Mouse (Mus musculus) erythroblast, embryonic 14.5 days (primary cell): ENCODE data around the gene Hoxc9. TPM values are rescaled to one million over a fixed set of nuclear protein-coding genes. Genes with fewer than 3 reads are reported as not detected.

Experiments
- H3K27me3 ChIP-seq: 2 replicates; pipeline ENCODE4 v1.6.1; 2012; ENCODE audit warnings: inconsistent platforms; ENCODE audit not compliant: control insufficient read depth
- H3K36me3 ChIP-seq: 2 replicates; pipeline ENCODE4 v1.6.1; 2012; ENCODE audit warnings: mild to moderate bottlenecking, inconsistent platforms; ENCODE audit not compliant: control insufficient read depth
- H3K4me1 ChIP-seq: 2 replicates; pipeline ENCODE4 v1.6.1; 2012; ENCODE audit warnings: inconsistent platforms; ENCODE audit not compliant: control insufficient read depth
- H3K4me3 ChIP-seq: replicated peaks from 2 replicates; pipeline ENCODE3; 2012; ENCODE audit warnings: moderate library complexity, mild to moderate bottlenecking, inconsistent platforms
- H3K9me3 ChIP-seq: 2 replicates; pipeline ENCODE4 v1.6.1; 2012; ENCODE audit warnings: low read length, inconsistent platforms, mixed read lengths; ENCODE audit not compliant: control insufficient read depth
- GATA1 ChIP-seq: IDR thresholded peaks from 2 replicates; pipeline ENCODE4 v1.6.1; 2012; ENCODE audit warnings: low read length, inconsistent platforms, mixed read lengths
- TAL1 ChIP-seq: IDR thresholded peaks from 3 replicates; pipeline ENCODE4 v1.6.1; 2012; ENCODE audit warnings: low read length, inconsistent platforms, mixed read lengths
- polyA plus RNA-seq: library from polyadenylated mRNA; stranded (reverse); fragments of >175 nt; gene quantifications from 2 replicates; pipeline ENCODE4 v1.2.3, GENCODE M21; 2012

The Hoxc9 gene
- polyA plus RNA-seq, 1 experiment = not detected

DNA sequence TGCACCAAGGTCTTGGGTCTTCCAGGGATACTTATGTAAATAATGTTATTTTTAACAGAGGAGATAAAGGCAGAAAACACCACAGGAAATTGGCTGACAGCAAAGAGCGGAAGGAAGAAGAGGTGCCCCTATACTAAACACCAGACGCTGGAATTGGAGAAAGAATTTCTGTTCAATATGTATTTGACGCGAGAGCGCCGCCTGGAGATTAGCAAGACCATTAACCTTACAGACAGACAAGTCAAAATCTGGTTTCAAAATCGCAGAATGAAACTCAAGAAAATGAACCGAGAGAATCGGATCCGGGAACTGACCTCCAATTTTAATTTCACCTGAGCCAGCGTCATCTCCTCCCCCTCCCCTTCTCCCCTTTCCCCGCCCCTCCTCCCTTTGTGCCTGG is 5.5 kb upstream of the Hoxc9 start:
- no peak overlapping the region for H3K4me3 ChIP-seq
- peaks cover 100% of the 10 kb centered on the region for H3K27me3 ChIP-seq
- no peaks in the 10 kb centered on the region for H3K4me1 ChIP-seq
- no peak for TF ChIP-seq TAL1
- no peak for TF ChIP-seq GATA1
- no peaks in the 10 kb centered on the region for H3K36me3 ChIP-seq
- peaks cover 6% of the 10 kb centered on the region; the same call in 1 of the 2 replicates for H3K9me3 ChIP-seq

DNA sequence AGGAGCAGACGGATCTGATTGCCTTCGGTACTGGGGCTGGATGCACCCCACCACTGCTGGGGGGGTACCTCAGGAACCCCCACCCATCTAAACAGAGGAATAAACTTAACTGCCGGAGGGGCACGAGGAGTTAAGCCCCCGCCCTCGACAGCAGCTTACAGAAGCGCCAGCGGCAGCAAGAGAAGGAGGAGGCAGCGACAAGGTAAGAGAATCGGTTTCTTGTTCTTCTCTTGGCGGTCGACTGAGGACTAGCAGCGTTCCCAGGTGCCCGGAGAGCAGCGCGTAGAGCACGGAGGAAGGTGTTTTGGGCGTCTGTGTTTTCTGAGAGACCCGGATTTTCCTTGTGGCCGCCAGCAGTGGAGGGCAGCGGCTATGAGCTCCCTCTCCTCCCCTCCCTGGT is 4.0 kb upstream of the Hoxc9 start:
- peaks cover 4% of the 10 kb centered on the region; the same call in 1 of the 2 replicates for H3K9me3 ChIP-seq
- TF ChIP-seq GATA1 (no peak), TAL1 (no peak)
- no peaks in the 10 kb centered on the region for H3K36me3 ChIP-seq
- H3K4me1 ChIP-seq = no peaks in the 10 kb centered on the region
- H3K27me3 ChIP-seq = peaks cover 100% of the 10 kb centered on the region
- H3K4me3 ChIP-seq = no peak overlapping the region

DNA sequence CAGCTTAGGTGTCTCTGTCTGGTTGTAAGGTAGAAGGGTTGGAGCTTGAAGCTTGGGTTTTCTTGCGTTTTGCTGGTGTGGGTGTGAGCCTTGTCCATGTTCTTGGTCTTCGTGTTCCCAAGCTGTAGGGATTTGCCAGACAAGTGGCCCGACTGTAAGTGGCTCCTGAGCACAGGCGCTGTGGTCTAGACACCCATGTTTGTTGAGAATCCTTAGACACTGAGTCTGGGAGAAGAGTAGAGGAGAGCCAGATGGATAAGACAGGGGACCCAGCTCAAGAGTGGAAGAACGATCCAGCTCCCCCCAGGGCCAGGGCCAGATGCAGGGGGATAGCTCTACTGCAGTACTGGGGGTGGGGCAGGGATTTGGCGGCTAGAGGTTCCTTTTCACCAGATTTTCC is 3.5 kb upstream of the Hoxc9 start:
- no peaks in the 10 kb centered on the region for H3K36me3 ChIP-seq
- H3K4me1 ChIP-seq = no peaks in the 10 kb centered on the region
- H3K4me3 ChIP-seq = no peak overlapping the region
- TF ChIP-seq GATA1 = no peak
- no peak for TF ChIP-seq TAL1
- H3K9me3 ChIP-seq = peaks cover 4% of the 10 kb centered on the region; the same call in 1 of the 2 replicates
- H3K27me3 ChIP-seq = peaks cover 100% of the 10 kb centered on the region

DNA sequence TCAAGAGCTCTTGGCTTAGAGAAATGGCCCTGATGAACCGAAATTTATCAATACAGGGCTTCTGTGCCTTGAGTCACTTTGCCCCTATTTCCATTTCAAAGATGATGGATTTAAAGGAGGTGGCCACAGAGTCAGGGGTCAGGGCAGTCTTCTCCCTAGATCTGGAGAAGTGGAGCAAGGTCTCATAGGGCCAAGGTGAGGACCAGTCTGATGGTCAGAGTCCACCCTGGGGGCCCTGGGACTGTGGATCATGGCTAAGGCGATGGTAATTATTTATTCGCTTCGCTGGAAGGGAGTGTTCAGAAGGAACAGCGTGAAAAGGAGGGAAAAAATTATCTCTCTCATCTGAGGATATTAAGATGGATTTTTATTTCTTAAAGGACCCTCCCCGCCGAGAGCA is 1.2 kb upstream of the Hoxc9 start:
- H3K36me3 ChIP-seq = no peaks in the 10 kb centered on the region
- no peak overlapping the region for H3K4me3 ChIP-seq
- TF ChIP-seq TAL1 (no peak), GATA1 (no peak)
- peaks cover 4% of the 10 kb centered on the region; the same call in 1 of the 2 replicates for H3K9me3 ChIP-seq
- H3K27me3 ChIP-seq = peaks cover 100% of the 10 kb centered on the region
- H3K4me1 ChIP-seq = no peaks in the 10 kb centered on the region

DNA sequence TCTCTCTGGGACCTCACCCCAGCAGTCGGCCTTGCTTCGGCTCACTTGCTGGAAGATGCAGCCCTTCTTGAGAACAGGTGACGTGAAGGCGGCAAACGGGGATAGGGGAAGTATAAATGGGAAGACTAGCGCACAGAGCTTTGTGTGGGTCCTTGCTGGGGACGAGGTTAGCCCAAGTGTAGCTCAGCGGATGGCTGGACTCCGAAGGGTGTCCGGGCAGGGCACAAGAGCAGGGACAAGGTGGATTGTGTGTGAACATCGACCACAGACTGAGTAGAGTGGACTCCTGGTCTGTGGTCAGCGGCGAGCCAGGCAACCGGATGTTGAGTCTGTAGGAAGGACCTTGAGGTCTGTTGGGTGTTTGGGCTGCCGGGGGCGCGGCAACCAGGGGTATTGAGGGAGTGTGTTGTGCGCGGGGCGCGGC is 539 bp upstream of the Hoxc9 start:
- no peaks in the 10 kb centered on the region for H3K4me1 ChIP-seq
- H3K4me3 ChIP-seq = no peak overlapping the region
- TF ChIP-seq TAL1 = no peak
- TF ChIP-seq GATA1 = no peak
- peaks cover 4% of the 10 kb centered on the region; the same call in 1 of the 2 replicates for H3K9me3 ChIP-seq
- H3K36me3 ChIP-seq = no peaks in the 10 kb centered on the region
- peaks cover 100% of the 10 kb centered on the region for H3K27me3 ChIP-seq

DNA sequence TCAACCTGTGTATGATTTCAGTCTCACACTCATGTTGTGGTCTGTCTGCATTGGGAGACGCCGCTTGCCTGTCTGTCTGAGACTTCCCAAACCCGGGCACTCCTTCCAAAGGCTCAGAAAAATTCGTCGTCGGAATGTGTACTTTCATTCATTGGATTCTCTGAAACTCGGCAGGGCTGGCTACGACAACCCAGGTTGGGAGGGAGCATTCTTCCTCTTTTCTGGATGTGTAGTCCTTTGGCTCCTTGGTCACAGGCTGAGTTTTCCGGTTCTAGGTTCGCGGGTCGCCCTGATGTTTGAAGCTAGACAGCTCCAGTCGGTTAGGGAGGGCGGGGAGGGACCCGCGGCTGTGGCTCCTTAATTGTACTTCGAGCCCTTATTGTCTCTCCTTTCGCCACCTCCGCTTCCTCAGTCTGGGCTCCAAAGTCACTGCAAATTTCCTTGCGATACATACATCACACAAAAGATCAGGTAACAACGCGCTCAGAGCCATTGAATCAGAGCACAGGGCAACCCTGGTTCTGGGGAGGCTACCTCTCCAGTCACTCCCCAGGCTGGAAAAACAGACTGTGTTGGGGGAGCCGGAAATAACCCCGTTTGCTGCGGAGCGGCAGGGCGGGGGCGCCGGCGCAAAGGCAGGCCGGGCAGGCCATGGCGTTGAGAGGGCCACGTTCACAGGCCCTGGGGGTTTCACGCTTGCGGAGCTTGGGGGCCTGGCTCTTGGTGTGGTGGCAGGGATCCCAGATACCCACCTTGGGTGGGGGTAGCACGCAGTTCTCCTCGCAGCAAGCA is 588 bp downstream of the Hoxc9 start:
- TF ChIP-seq GATA1 (no peak), TAL1 (no peak)
- no peaks in the 10 kb centered on the region for H3K4me1 ChIP-seq
- H3K4me3 ChIP-seq = no peak overlapping the region
- H3K36me3 ChIP-seq = no peaks in the 10 kb centered on the region
- H3K27me3 ChIP-seq = peaks cover 100% of the 10 kb centered on the region
- H3K9me3 ChIP-seq = peaks cover 9% of the 10 kb centered on the region; the same call in 1 of the 2 replicates

DNA sequence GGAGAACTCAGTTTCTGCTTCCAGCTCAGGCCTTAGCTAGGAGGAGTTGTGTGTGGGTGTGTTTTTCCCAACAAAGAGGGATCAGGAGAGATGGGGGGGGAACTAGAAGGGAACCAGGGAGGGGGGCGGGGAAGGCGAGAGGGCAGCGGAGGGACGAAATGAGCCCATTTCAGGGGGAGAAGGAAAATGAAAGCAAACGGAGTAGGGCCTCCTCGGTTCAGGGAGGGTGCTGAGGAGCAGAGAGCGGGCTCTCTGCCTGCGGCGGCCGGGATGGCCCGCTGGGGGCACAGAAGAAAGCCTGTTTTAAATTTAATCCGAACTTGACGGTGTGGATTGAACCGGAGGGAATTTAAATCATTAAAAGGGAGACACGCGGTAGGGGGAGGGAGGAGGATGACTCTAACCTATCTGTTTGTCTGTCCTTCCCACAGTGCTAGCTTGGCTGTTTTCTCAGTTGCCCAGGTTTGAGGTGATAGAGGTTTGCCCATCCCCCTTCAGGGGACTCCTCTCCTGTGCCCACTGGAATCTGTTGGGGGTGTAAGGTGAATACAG is 1.3 kb downstream of the Hoxc9 start:
- no peaks in the 10 kb centered on the region for H3K36me3 ChIP-seq
- H3K9me3 ChIP-seq = peaks cover 11% of the 10 kb centered on the region; the same call in 1 of the 2 replicates
- peaks cover 100% of the 10 kb centered on the region for H3K27me3 ChIP-seq
- TF ChIP-seq GATA1 = no peak
- no peak for TF ChIP-seq TAL1
- H3K4me3 ChIP-seq = no peak overlapping the region
- H3K4me1 ChIP-seq = no peaks in the 10 kb centered on the region

DNA sequence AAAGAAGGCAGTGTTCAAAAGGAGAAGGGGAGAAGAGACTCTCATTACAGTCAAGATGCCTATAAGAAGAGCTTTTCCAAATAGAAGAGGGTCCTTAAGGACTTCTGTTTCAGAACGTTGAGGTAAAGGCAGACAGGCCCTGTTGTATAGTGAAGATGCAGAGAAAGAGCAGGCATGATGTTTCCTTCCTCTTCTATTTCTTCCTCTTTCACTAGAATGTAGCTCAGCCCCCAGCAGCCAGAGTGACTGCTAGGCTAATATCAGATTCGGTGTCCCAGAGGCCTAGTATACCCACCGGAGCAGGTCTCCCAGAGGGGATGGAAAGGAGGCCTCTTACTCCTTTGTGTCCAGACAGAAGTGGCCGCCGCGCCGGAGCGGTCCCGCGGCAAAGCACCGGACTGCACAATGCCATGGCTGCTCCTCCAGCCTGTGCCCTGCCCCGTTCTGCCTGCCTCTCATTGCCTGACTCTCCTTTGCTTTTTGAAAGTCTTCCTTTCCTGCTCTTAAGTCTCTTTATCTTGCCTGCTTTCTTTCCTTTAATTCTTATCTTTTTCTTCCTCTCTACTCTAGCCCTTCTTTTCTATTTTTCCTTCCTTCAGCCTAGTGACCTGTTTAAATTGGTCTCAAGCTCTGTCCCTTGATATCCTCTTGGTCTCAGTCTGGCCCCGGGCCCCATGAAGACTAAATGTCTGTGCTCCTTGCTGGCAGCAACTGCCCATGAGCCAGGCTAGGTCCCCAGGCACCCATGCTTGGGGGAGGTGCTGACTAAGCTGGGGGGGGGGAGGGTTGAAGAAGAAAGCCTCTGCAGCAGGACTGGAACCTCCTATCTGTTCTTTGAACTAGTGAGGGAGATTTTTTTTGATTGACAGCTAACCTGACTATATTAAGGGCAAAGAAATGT is 2.6 kb downstream of the Hoxc9 start:
- Histone ChIP-seq H3K27me3 (peaks cover 100% of the 10 kb centered on the region), H3K36me3 (no peaks in the 10 kb centered on the region), H3K4me1 (no peaks in the 10 kb centered on the region), H3K4me3 (no peak overlapping the region), H3K9me3 (peaks cover 11% of the 10 kb centered on the region; the same call in 1 of the 2 replicates)
- TF ChIP-seq GATA1 (no peak), TAL1 (no peak)

DNA sequence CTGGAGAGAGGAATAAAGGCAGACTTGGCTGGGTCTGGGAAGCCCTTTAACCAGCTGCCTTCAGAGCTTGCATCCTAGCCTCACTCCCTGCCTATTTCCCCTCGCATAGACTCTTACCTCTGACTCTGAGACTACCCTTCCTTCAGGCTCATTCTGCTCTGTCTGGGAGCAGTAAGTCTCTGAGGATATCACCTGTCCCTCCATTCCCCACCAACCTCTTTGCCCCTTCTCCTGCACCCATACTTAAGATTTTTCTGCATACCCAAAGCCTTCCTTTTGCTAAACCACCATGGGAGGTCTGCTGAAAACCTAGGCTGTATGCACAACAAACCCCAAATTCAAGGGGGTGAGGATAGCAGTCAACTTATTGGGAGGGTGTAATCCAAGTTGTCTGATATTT is 3.7 kb downstream of the Hoxc9 start:
- H3K4me1 ChIP-seq = no peaks in the 10 kb centered on the region
- H3K27me3 ChIP-seq = peaks cover 100% of the 10 kb centered on the region
- peaks cover 11% of the 10 kb centered on the region; the same call in 1 of the 2 replicates for H3K9me3 ChIP-seq
- TF ChIP-seq GATA1 (no peak), TAL1 (no peak)
- no peak overlapping the region for H3K4me3 ChIP-seq
- H3K36me3 ChIP-seq = no peaks in the 10 kb centered on the region
